Mouse (Mus musculus) inflammation-experienced regulatory T-cells (primary cell): ENCODE measurements around the gene Kank1. TPM values are rescaled to one million over a fixed set of nuclear protein-coding genes. Genes with fewer than 3 reads are reported as not detected.

Experiments
- polyA plus RNA-seq, 2 experiments: library from polyadenylated mRNA; unstranded; fragments of 100-300 nt; shearing (Covaris generic); gene quantifications; one replicate each; pipeline ENCODE4 v1.2.1; 2017

The Kank1 gene
- polyA plus RNA-seq: 1 to 10 TPM in 1 of 2 experiments, under 1 TPM in 1; 0.28 to 1.2 TPM

DNA sequence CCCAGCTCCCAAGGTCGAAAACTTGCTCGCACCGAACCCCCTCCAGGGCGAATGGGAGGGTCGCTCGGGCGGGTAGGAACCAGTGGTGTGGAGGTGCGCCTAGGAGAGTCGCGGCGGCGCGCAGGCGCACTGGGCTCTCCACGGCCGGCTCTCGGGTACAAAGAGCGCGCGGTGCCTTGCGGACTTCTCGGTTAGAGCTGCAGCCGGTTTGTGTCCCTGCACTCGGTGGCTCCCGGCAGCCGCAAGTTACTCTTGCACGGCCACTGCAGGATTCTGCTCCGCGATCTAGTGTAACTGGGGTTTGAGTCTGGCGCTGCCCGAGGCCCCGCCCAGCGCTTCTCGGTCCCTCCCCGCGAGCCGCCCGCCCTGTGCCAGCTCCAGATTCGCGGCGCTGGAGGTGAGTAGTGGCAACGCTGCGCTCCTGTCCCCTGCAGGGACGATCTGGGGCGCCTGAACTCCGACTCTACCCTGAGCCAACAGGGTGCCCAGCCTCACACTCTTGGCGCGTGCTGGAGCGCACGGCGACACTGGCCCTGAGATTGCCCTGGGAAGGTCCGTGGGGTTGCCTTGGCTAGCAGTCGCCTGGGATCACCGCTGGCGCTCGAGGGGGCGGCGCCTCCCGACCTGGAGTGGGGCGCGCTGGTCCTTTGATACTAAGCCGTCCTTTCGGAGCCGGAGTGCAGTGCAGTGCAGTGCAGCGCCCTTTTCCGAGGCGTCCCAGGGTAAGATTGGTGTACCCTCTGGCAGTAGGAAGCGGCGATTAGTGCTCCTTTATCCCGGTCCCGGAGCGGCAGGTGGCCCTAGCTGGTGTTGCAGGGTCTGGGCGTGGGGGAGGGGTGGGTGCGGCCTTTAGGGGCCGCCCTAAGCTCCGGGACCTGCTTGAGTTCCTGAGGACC, at the start of gene Kank1:
Kank1 (plus strand) TSS at position 380 of the 896 bp plus-strand sequence.

Other genes starting within 250 kb of the Kank1 start
- gene Dock8, start 237.4 kb upstream of the Kank1 start, polyA plus RNA-seq: 100 to 1,000 TPM; 152 to 169 TPM